In the genomic region with DNA sequence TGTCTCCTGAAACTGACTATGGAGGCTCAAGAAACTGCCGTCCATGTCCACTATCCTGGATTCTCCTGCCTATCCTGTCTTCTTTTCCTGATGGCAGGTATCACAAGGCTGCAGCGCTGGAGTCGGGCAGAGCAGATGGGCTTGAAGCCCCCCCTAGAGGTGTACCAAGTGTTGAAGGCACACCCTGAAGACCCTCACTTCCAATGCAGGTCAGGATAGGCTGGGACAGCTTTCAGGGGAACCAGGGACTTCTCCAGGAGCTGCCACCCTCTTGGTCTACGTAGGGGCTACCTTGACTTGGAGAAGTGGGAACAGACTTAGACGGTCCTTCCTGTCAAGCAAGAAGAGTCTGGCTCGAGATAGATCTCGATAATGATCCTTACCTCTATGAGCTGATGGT, we compare ENCODE assay signal across 11 mouse cellular contexts. TPM values are rescaled to one million over a fixed set of nuclear protein-coding genes. Genes with fewer than 3 reads are reported as not detected.
DNase-seq lines count a peak whose midpoint lies in the region; ATAC-seq and TF ChIP-seq lines count a peak whose summit lies in the region.
"Had no signal": no experiment of that assay in that cellular context is flagged by ENCODE, and none has a peak within 500 bp of the region (broad histone marks: within the 10 kb centered on the region; RNA-seq: fewer than 3 reads in every experiment).

No protein-coding gene starts in this region.

- H3K27ac ChIP-seq in heart, embryonic 15.5 days: peak overlapping the region; percentile 87; the same call in 1 of the 2 replicates
- peak overlapping the region; percentile 94 for H3K27ac ChIP-seq in bone marrow macrophage, adult 2 months (ENCODE audit: insufficient read depth, low read depth, low read length)
- no peak overlapping the region; the same call in 1 of the 2 replicates for H3K27ac ChIP-seq in hindbrain, embryonic 15.5 days (replicated peaks)
- peak overlapping the region; percentile 79; the same call in 1 of the 2 replicates for H3K27ac ChIP-seq in midbrain, embryonic 15.5 days

- peaks cover 16% of the 10 kb centered on the region for H3K4me1 ChIP-seq in heart, embryonic 15.5 days (replicated peaks)
- H3K4me1 ChIP-seq in bone marrow macrophage, adult 2 months (ENCODE audit: control insufficient read depth, insufficient read depth, low read length): peaks cover 24% of the 10 kb centered on the region
- peaks cover 14% of the 10 kb centered on the region for H3K4me1 ChIP-seq in hindbrain, embryonic 15.5 days (replicated peaks)
- peaks cover 11% of the 10 kb centered on the region for H3K4me1 ChIP-seq in midbrain, embryonic 15.5 days

- no peak for ATAC-seq in heart, embryonic 15.5 days (replicated peaks; ENCODE audit: insufficient number of reproducible peaks, insufficient read depth, low FRiP score, low read depth)
- ATAC-seq in hindbrain, embryonic 15.5 days (ENCODE audit: low FRiP score, low read depth): no peak
- no peak for ATAC-seq in midbrain, embryonic 15.5 days (replicated peaks)

- TF ChIP-seq POLR2A in bone marrow macrophage, adult 2 months (IDR thresholded peaks at IDR 0.05; ENCODE audit: borderline replicate concordance, low read depth, low read length): no peak

- H3K27me3 ChIP-seq in heart, embryonic 15.5 days: 0 out of 2 replicates have a peak, but pooled peaks cover 3% of the 10 kb centered on the region
- H3K27me3 ChIP-seq in hindbrain, embryonic 15.5 days: 0 out of 2 replicates have a peak, but pooled peaks cover 7% of the 10 kb centered on the region
- peaks cover 12% of the 10 kb centered on the region; the same call in 1 of the 2 replicates for H3K27me3 ChIP-seq in midbrain, embryonic 15.5 days (replicated peaks)

- H3K36me3 ChIP-seq in heart, embryonic 15.5 days: no peaks in the 10 kb centered on the region
- no peaks in the 10 kb centered on the region for H3K36me3 ChIP-seq in hindbrain, embryonic 15.5 days
- no peaks in the 10 kb centered on the region for H3K36me3 ChIP-seq in midbrain, embryonic 15.5 days (replicated peaks)

- no peak for TF ChIP-seq CTCF in bone marrow macrophage, adult 2 months (IDR thresholded peaks at IDR 0.05; ENCODE audit: low read depth, low read length)

- H3K9ac ChIP-seq in heart, embryonic 15.5 days: peak overlapping the region; percentile 67; the same call in 1 of the 2 replicates
- H3K9ac ChIP-seq in hindbrain, embryonic 15.5 days: peak overlapping the region; percentile 62
- H3K9ac ChIP-seq in midbrain, embryonic 15.5 days: peak overlapping the region; percentile 77; the same call in 1 of the 2 replicates

- H3K4me3 ChIP-seq in heart, embryonic 15.5 days: peak overlapping the region; percentile 61; the same call in 1 of the 2 replicates
- H3K4me3 ChIP-seq in bone marrow macrophage, adult 2 months (ENCODE audit: insufficient read depth, low read length): peak overlapping the region; percentile 56
- H3K4me3 ChIP-seq in hindbrain, embryonic 15.5 days: no peak overlapping the region
- H3K4me3 ChIP-seq in midbrain, embryonic 15.5 days: peak overlapping the region; percentile 63

- no peak for DNase-seq in heart, postnatal 36 days
- no peak for DNase-seq in spleen, postnatal 14 days (ENCODE audit: low spot score in 2 of 2)
- no peak for DNase-seq in urinary bladder, postnatal 25 days (ENCODE audit: low spot score)
- no peak for DNase-seq in gastrocnemius, adult 18-20 months (ENCODE audit: low spot score)
- DNase-seq: cerebellum, adult 18-20 months; thymus, adult 18-20 months had no signal

- WGBS in heart, embryonic 15.5 days: 86% methylated on average over 7 of the region's 7 CpGs
- WGBS in hindbrain, embryonic 15.5 days: 80% methylated on average over 7 of the region's 7 CpGs
- 83% methylated on average over 7 of the region's 7 CpGs for WGBS in midbrain, embryonic 15.5 days

- peak overlapping the region; percentile 85 for H3K4me2 ChIP-seq in heart, embryonic 15.5 days
- H3K4me2 ChIP-seq in hindbrain, embryonic 15.5 days: peak overlapping the region; percentile 87
- peak overlapping the region; percentile 84 for H3K4me2 ChIP-seq in midbrain, embryonic 15.5 days

- H3K9me3 ChIP-seq in heart, embryonic 15.5 days (replicated peaks): no peaks in the 10 kb centered on the region
- no peaks in the 10 kb centered on the region for H3K9me3 ChIP-seq in hindbrain, embryonic 15.5 days
- H3K9me3 ChIP-seq in midbrain, embryonic 15.5 days: no peaks in the 10 kb centered on the region

- intact Hi-C loops in heart, postnatal 36 days (cut with DNase I): no loop called here

RNA-seq across cellular contexts. Expression of gene Pold4, which starts 1.0 kb away (rescaled TPM):
- polyA plus RNA-seq in heart, embryonic 15.5 days (2015; fragmentation: Nextera tagmentation; extraction: Ambion mirVana): 17.1 and 24.1 TPM in 2 replicates
- total RNA-seq in heart, postnatal 36 days (2021): 10 to 100 TPM; 11.9 to 13.7 TPM
- 77.5 and 93.5 TPM in 2 replicates for polyA plus RNA-seq in bone marrow macrophage, adult 2 months (2012; ENCODE audit: insufficient read depth, insufficient read length, missing spikeins)
- 19.2 and 20.9 TPM in 2 replicates for polyA plus RNA-seq in hindbrain, embryonic 15.5 days (2015; fragmentation: Nextera tagmentation; extraction: Ambion mirVana)
- 20.4 and 20.6 TPM in 2 replicates for polyA plus RNA-seq in midbrain, embryonic 15.5 days (2015; fragmentation: Nextera tagmentation; extraction: Ambion mirVana)
- 10 to 100 TPM; 16.3 to 17.8 TPM for total RNA-seq in gastrocnemius, adult 18-20 months (2021)

RNA-seq across cellular contexts. Expression of gene AC109138.7, which starts 18.5 kb away (rescaled TPM):
- polyA plus RNA-seq in heart, embryonic 15.5 days (2015; fragmentation: Nextera tagmentation; extraction: Ambion mirVana): not detected in 2 replicates
- not detected for total RNA-seq in heart, postnatal 36 days (2021)
- not detected in 2 replicates for polyA plus RNA-seq in bone marrow macrophage, adult 2 months (2012; ENCODE audit: insufficient read depth, insufficient read length, missing spikeins)
- not detected in 2 replicates for polyA plus RNA-seq in hindbrain, embryonic 15.5 days (2015; fragmentation: Nextera tagmentation; extraction: Ambion mirVana)
- polyA plus RNA-seq in midbrain, embryonic 15.5 days (2015; fragmentation: Nextera tagmentation; extraction: Ambion mirVana): not detected in 2 replicates
- not detected for total RNA-seq in gastrocnemius, adult 18-20 months (2021)
- total RNA-seq: monocyte, adult 5-6 weeks had no signal

RNA-seq across cellular contexts. Expression of gene Clcf1, which starts 18.6 kb away (rescaled TPM):
- 0.96 and 1.9 TPM in 2 replicates for polyA plus RNA-seq in heart, embryonic 15.5 days (2015; fragmentation: Nextera tagmentation; extraction: Ambion mirVana)
- 1 to 10 TPM in 1 of 2 experiments, under 1 TPM in 1; 0.51 to 1.2 TPM for total RNA-seq in heart, postnatal 36 days (2021)
- polyA plus RNA-seq in bone marrow macrophage, adult 2 months (2012; ENCODE audit: insufficient read depth, insufficient read length, missing spikeins): 0.40 and 0.56 TPM in 2 replicates
- 0.69 and 0.75 TPM in 2 replicates for polyA plus RNA-seq in hindbrain, embryonic 15.5 days (2015; fragmentation: Nextera tagmentation; extraction: Ambion mirVana)
- polyA plus RNA-seq in midbrain, embryonic 15.5 days (2015; fragmentation: Nextera tagmentation; extraction: Ambion mirVana): 0.79 and 0.88 TPM in 2 replicates
- under 1 TPM; 0.34 to 0.47 TPM for total RNA-seq in gastrocnemius, adult 18-20 months (2021)

RNA-seq across cellular contexts. Expression of gene Rad9a, which starts 31.2 kb away (rescaled TPM):
- 17.3 and 24.1 TPM in 2 replicates for polyA plus RNA-seq in heart, embryonic 15.5 days (2015; fragmentation: Nextera tagmentation; extraction: Ambion mirVana)
- total RNA-seq in heart, postnatal 36 days (2021): 1 to 10 TPM; 5.2 to 5.3 TPM
- 25.1 and 27.2 TPM in 2 replicates for polyA plus RNA-seq in bone marrow macrophage, adult 2 months (2012; ENCODE audit: insufficient read depth, insufficient read length, missing spikeins)
- 25.5 and 27.5 TPM in 2 replicates for polyA plus RNA-seq in hindbrain, embryonic 15.5 days (2015; fragmentation: Nextera tagmentation; extraction: Ambion mirVana)
- polyA plus RNA-seq in midbrain, embryonic 15.5 days (2015; fragmentation: Nextera tagmentation; extraction: Ambion mirVana): 23.7 and 24.9 TPM in 2 replicates
- total RNA-seq in gastrocnemius, adult 18-20 months (2021): 1 to 10 TPM; 2.6 to 2.8 TPM

RNA-seq across cellular contexts. Expression of gene Ssh3, which starts 36.3 kb away (rescaled TPM):
- polyA plus RNA-seq in heart, embryonic 15.5 days (2015; fragmentation: Nextera tagmentation; extraction: Ambion mirVana): 6.0 and 10.7 TPM in 2 replicates
- total RNA-seq in heart, postnatal 36 days (2021): 1 to 10 TPM; 7.2 to 8.6 TPM
- 84.2 and 87.6 TPM in 2 replicates for polyA plus RNA-seq in bone marrow macrophage, adult 2 months (2012; ENCODE audit: insufficient read depth, insufficient read length, missing spikeins)
- 15.9 and 18.5 TPM in 2 replicates for polyA plus RNA-seq in hindbrain, embryonic 15.5 days (2015; fragmentation: Nextera tagmentation; extraction: Ambion mirVana)
- polyA plus RNA-seq in midbrain, embryonic 15.5 days (2015; fragmentation: Nextera tagmentation; extraction: Ambion mirVana): 12.2 and 16.2 TPM in 2 replicates
- total RNA-seq in gastrocnemius, adult 18-20 months (2021): 1 to 10 TPM; 2.8 to 3.4 TPM
